Mouse (Mus musculus): ENCODE results near the gene Bicdl1.

The Bicdl1 gene

GRCm38 (mm10) chr5:115724422-115724821 is 7.0 kb downstream of the Bicdl1 start:
- no peak for DNase-seq

GRCm38 (mm10) chr5:115722188-115722959 is 9.0 kb downstream of the Bicdl1 start:
- no peak for DNase-seq

- no peak for DNase-seq
Measured at GRCm38 (mm10) chr5:115720761-115721160, 10.7 kb downstream of the Bicdl1 start.

DNA sequence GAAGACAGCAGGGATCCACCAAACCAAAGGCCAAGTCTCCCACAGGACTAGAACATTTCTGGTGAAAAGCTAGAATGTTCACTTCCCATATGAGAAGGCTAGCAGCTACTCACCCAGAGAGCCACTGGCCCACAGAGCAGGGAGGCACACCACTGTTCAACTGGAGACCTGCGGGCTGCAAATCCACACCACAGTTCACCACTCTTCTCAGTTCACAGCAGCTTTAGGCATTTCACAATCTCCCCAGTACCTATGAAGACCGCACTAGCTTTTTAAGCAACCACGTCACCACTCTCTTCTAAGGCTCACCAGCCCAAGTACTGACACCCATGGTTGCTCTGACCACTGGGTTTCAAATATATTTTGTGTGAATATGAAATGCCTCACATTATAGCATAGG is 13.7 kb downstream of the Bicdl1 start:
- no peak for DNase-seq

- DNase-seq, result no peak
Measured at GRCm38 (mm10) chr5:115717106-115717505, 14.3 kb downstream of the Bicdl1 start.

- DNase-seq, result no peak
Measured at GRCm38 (mm10) chr5:115716426-115716825, 15.0 kb downstream of the Bicdl1 start.

- no peak for DNase-seq
Measured at GRCm38 (mm10) chr5:115714761-115715160, 16.7 kb downstream of the Bicdl1 start.

GRCm38 (mm10) chr5:115712487-115712886 is 18.9 kb downstream of the Bicdl1 start:
- DNase-seq, result no peak

DNA sequence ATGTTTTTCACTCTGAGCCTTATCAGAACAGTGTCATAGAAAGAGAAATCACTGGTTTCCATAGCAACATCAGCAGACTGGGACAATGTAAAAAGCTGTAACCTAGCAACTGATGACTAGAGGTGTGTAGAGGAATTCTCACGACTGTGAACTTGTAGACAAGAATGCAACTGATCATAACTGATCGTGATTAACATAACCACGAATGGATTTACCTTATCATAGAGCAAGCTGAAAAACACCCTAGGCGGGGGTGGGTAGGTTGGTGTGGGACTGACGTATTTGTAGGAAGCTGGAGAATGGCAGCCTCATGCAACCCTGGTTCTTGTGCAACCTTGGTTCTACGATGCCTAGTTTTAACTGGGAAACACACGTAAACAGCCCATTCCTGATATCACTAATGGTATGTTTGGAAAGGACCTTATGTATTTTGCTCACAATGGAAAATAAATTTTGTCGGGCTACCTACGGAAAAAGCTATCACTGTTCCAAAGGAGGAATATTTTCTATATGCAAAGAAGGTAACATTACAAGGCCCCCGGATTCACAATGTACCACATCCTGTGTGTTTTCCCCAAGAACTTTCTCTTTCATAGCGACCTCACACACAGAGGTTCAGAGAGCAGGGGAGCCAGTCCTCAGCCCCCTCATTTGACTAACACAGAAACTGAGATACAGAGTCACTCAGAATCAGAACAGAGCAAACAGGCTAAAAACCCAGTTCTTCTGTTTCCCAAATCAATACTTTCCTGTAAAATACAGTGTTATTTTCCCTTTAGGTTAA is 19.6 kb downstream of the Bicdl1 start:
- no peak for DNase-seq

- DNase-seq, result no peak
Measured at GRCm38 (mm10) chr5:115710171-115710570, 21.2 kb downstream of the Bicdl1 start.

DNA sequence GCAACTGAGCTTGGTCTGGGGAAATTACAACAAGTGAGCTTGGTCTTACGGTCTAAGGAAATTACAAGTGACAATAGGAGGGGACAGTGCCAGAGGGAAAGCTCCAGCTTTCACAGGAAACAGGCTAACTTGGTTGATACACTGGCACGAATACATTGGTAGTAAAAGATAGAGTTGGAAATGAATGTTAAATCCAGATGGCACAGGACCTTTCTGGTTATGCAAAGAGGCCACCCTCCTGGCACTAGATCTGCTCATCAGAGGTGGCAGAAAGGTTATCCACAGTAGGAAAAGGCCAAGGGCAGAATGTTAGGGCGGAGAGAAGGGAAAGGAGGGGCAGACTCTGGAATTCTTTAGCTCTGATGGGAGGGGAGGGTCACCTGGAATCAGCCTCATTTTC is 22.5 kb downstream of the Bicdl1 start:
- no peak for DNase-seq

- no peak for DNase-seq
Measured at GRCm38 (mm10) chr5:115701981-115702380, 29.4 kb downstream of the Bicdl1 start.

DNA sequence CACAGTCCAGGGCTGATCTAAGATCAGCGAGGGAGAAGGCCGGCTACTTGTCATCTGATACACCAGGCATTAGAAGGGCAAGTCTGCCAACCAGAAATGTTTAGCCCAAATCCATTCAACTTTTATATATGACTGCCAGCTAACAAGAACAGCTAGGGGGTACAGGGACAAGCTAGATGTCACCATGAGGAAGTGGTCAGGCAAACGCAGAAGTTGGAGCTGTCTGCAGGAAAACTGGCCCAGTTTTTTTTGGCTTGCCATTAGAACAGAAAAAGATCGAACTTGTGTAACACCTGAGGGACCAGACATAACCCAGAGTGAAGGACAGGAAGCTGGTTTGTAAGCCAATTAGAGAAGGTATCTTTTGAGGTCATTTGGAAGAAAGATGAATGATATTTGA is 30.2 kb downstream of the Bicdl1 start:
- DNase-seq, result no peak

DNA sequence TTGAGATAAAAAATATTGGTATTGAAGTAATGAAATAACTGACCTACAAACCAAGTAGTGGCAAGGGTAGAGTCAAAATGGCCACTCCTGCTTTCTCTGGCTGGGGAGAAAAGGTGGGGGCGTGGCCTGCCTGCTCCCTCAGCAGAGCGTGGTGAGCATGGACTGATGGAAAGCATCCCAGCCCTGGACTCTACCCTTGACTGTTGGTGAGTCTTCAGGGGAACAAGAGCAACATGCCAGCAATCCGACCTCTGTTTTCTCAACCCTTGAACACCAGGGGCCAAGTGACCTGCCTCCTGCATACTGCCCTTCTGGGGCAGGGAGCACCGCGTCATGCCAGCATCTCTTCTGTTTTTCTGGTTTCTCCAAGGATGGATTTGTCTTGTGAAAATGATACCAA is 34.6 kb downstream of the Bicdl1 start:
- no peak for DNase-seq

GRCm38 (mm10) chr5:115695191-115695770 is 36.1 kb downstream of the Bicdl1 start:
- peak; percentile 53 for DNase-seq

DNA sequence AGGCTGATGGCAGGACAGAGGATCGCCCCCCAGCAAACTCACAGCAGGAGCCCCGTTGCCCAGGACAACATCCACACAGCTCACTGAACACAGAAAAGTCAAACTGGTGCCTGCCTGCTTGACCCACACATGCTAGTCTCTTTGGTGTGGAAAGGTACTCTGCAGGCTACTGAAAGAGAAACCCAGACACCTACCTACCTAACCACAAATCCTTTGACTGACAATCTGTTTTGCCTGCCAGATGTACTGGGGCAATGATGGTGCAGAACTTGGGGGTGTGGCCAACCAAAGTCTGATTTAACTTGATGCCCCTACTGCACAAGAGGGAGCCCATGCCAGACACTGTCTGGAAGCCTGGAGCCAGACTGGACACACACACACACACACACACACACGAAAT is 38.1 kb downstream of the Bicdl1 start:
- no peak for DNase-seq

- DNase-seq, result peak; percentile 61
Measured at GRCm38 (mm10) chr5:115686716-115687115, 44.7 kb downstream of the Bicdl1 start.

DNA sequence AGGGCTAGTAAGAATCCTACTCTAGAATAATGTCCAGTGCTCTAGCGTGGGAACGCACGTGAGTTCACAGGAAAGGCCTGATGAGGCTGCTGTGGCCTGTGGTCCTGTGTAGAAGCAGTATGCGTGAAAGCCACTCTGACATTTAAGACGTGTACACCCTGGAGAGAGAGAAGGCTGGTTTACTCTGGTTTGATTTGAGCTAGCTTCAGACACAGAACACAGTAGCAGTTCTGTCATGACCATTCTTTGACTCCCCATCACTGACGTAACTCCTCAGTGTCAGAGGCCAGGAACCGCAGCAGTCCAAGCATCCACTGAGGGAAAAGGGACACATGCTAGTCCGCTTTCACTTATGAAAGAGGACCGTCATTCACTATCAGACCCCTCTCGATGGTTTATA is 46.3 kb downstream of the Bicdl1 start:
- peak; percentile 57 for DNase-seq

- peak; percentile 45 for DNase-seq
Measured at GRCm38 (mm10) chr5:115671846-115672245, 59.6 kb downstream of the Bicdl1 start.

DNA sequence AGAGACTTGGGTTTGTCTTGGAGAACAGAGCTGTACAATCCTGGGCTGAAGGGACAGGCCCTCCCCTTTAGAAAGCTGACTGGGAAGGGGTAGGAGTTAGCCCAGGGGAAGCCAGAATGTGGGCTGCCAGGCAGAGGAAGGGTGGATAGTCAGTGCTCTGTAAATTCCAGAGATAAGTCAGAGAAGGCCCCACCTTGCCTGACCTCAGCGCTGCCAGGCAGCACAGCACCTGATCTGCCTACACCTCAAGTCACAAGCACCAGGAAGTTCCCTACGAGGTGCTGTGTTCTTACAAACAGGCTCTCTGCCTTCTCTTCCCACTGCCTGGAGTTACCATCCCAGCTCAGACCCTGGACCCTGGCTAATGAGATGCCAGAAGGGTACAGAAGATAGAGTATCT is 61.0 kb downstream of the Bicdl1 start:
- DNase-seq, result no peak

GRCm38 (mm10) chr5:115669974-115670373 is 61.4 kb downstream of the Bicdl1 start:
- no peak for DNase-seq

- no peak for DNase-seq
Measured at GRCm38 (mm10) chr5:115668986-115669385, 62.4 kb downstream of the Bicdl1 start.

DNA sequence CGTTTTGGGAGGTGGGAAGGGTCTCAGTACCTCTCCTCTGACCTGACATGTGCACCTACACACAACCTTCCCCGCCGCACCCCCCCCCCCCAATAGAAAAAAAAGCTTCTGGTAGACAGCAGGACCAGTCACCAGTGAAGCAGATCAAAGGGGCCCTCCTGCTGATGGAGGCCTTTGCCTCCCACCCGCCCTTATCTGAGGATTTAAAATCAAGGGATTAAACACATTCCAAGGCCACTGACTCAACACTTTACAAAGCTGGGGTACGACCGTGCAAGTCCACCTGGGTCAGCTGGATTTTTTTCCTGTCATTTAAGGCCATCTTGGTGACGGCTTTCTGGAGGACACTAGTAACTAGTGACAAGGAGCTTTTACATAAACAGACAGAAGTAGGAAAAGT is 63.5 kb downstream of the Bicdl1 start:
- DNase-seq, result peak; percentile 54

GRCm38 (mm10) chr5:115667210-115667609 is 64.2 kb downstream of the Bicdl1 start:
- DNase-seq, result no peak
